ENCODE assay signal across 8 mouse cellular contexts in genomic region chr4:62286992-62287900, GRCm38 (mm10). TPM values are rescaled to one million over a fixed set of nuclear protein-coding genes. Genes with fewer than 3 reads are reported as not detected.
DNase-seq lines count a peak whose midpoint lies in the region; ATAC-seq and TF ChIP-seq lines count a peak whose summit lies in the region.

No protein-coding gene starts in this region.

- H3K36me3 ChIP-seq in thymus, adult 2 months (ENCODE audit: control insufficient read depth, insufficient read depth, low read length) = no peaks in the 10 kb centered on the region
- no peaks in the 10 kb centered on the region for H3K36me3 ChIP-seq in embryonic facial prominence, embryonic 12.5 days
- H3K36me3 ChIP-seq in hindbrain, embryonic 11.5 days (ENCODE audit: control insufficient read depth, insufficient read depth, low read length) = no peaks in the 10 kb centered on the region
- H3K36me3 ChIP-seq in limb, embryonic 14.5 days (ENCODE audit: control insufficient read depth, insufficient read depth, low read length) = no peaks in the 10 kb centered on the region
- H3K36me3 ChIP-seq in midbrain, embryonic 15.5 days (replicated peaks) = no peaks in the 10 kb centered on the region

- H3K9ac ChIP-seq in embryonic facial prominence, embryonic 12.5 days = peak overlapping the region; percentile 66
- H3K9ac ChIP-seq in hindbrain, embryonic 11.5 days (ENCODE audit: low read depth, low read length) = peak overlapping the region; percentile 63
- H3K9ac ChIP-seq in limb, embryonic 14.5 days (ENCODE audit: low read depth, low read length, severe bottlenecking) = peak overlapping the region; percentile 70
- H3K9ac ChIP-seq in midbrain, embryonic 15.5 days = peak overlapping the region; percentile 60

- no peak for ATAC-seq in embryonic facial prominence, embryonic 12.5 days (ENCODE audit: insufficient number of reproducible peaks, insufficient read depth, low FRiP score, low TSS enrichment)
- ATAC-seq in hindbrain, embryonic 11.5 days (ENCODE audit: low FRiP score) = 0 out of 2 replicates have a peak, but pooled peaks have one; percentile 1
- no peak for ATAC-seq in limb, embryonic 14.5 days (ENCODE audit: low FRiP score, low read depth)
- peak; percentile 1; the same call in 1 of the 2 replicates for ATAC-seq in midbrain, embryonic 15.5 days (replicated peaks)

- no peak for TF ChIP-seq POLR2A in thymus, adult 2 months (IDR thresholded peaks at IDR 0.05; ENCODE audit: control insufficient read depth, extremely low read depth, insufficient read depth, low read length, poor library complexity)
- no peak for TF ChIP-seq POLR2A in limb, embryonic 14.5 days (IDR thresholded peaks at IDR 0.05; ENCODE audit: borderline replicate concordance, extremely low read depth, insufficient read depth, insufficient read length)

- H3K4me1 ChIP-seq in thymus, adult 2 months (replicated peaks; ENCODE audit: control insufficient read depth, insufficient read depth, low read length) = peaks cover 6% of the 10 kb centered on the region
- H3K4me1 ChIP-seq in embryonic facial prominence, embryonic 12.5 days = peaks cover 5% of the 10 kb centered on the region; the same call in 1 of the 2 replicates
- H3K4me1 ChIP-seq in hindbrain, embryonic 11.5 days (replicated peaks; ENCODE audit: control insufficient read depth, insufficient read depth, low read length) = 0 out of 2 replicates have a peak, but pooled peaks cover under 1% of the 10 kb centered on the region
- peaks cover 11% of the 10 kb centered on the region for H3K4me1 ChIP-seq in limb, embryonic 14.5 days (ENCODE audit: control insufficient read depth, insufficient read depth, low read length)
- peaks cover 12% of the 10 kb centered on the region for H3K4me1 ChIP-seq in midbrain, embryonic 15.5 days

- TF ChIP-seq CTCF in thymus, adult 2 months (IDR thresholded peaks at IDR 0.05; ENCODE audit: borderline replicate concordance, control insufficient read depth, extremely low read depth, insufficient read depth, low read length, poor library complexity) = no peak

- DNase-seq in thymus, postnatal 25 days = peak; percentile 13
- DNase-seq in thymus, adult 2 months = no peak
- DNase-seq in hindbrain, embryonic 11.5 days (ENCODE audit: low spot score) = peak; percentile 29
- DNase-seq in limb, embryonic 14.5 days (ENCODE audit: low spot score) = no peak
- no peak for DNase-seq in natural killer cell, adult 2 months (ENCODE audit: low spot score in 2 of 2)
- DNase-seq in adrenal gland, postnatal 4 days (ENCODE audit: low spot score in 2 of 2) = no peak

- H3K4me3 ChIP-seq in thymus, adult 2 months (ENCODE audit: control insufficient read depth, insufficient read depth, low read length) = no peak overlapping the region; the same call in 1 of the 2 replicates
- H3K4me3 ChIP-seq in embryonic facial prominence, embryonic 12.5 days = peak overlapping the region; percentile 77
- H3K4me3 ChIP-seq in hindbrain, embryonic 11.5 days (ENCODE audit: low read depth, low read length) = peak overlapping the region; percentile 74
- H3K4me3 ChIP-seq in limb, embryonic 14.5 days (replicated peaks; ENCODE audit: low read length) = peak overlapping the region; percentile 69
- peak overlapping the region; percentile 87 for H3K4me3 ChIP-seq in midbrain, embryonic 15.5 days

- H3K4me2 ChIP-seq in embryonic facial prominence, embryonic 12.5 days (replicated peaks) = peak overlapping the region; percentile 94
- H3K4me2 ChIP-seq in hindbrain, embryonic 11.5 days (replicated peaks; ENCODE audit: low read depth, low read length) = peak overlapping the region; percentile 69
- H3K4me2 ChIP-seq in limb, embryonic 14.5 days (replicated peaks; ENCODE audit: low read depth, low read length, severe bottlenecking) = peak overlapping the region; percentile 82
- peak overlapping the region; percentile 68 for H3K4me2 ChIP-seq in midbrain, embryonic 15.5 days

- no peak overlapping the region for H3K27ac ChIP-seq in thymus, adult 2 months (ENCODE audit: control insufficient read depth, insufficient read depth, low read length)
- H3K27ac ChIP-seq in embryonic facial prominence, embryonic 12.5 days = no peak overlapping the region
- no peak overlapping the region for H3K27ac ChIP-seq in hindbrain, embryonic 11.5 days (ENCODE audit: low read depth, low read length)
- no peak overlapping the region for H3K27ac ChIP-seq in limb, embryonic 14.5 days (replicated peaks; ENCODE audit: low read depth, low read length)
- 0 out of 2 replicates have a peak overlapping the region, but pooled peaks have one; percentile 27 for H3K27ac ChIP-seq in midbrain, embryonic 15.5 days

- WGBS in thymus, adult 2 months = 15% methylated on average over 12 of the region's 12 CpGs
- WGBS in embryonic facial prominence, embryonic 12.5 days = 19% methylated on average over 12 of the region's 12 CpGs
- WGBS in hindbrain, embryonic 11.5 days = 15% methylated on average over 12 of the region's 12 CpGs
- 15% methylated on average over 12 of the region's 12 CpGs for WGBS in limb, embryonic 14.5 days
- 13% methylated on average over 12 of the region's 12 CpGs for WGBS in midbrain, embryonic 15.5 days

- H3K9me3 ChIP-seq in embryonic facial prominence, embryonic 12.5 days = no peaks in the 10 kb centered on the region
- H3K9me3 ChIP-seq in hindbrain, embryonic 11.5 days (ENCODE audit: control insufficient read depth, low read length) = no peaks in the 10 kb centered on the region
- H3K9me3 ChIP-seq in limb, embryonic 14.5 days (ENCODE audit: control insufficient read depth, low read length) = no peaks in the 10 kb centered on the region
- H3K9me3 ChIP-seq in midbrain, embryonic 15.5 days = no peaks in the 10 kb centered on the region

- no peaks in the 10 kb centered on the region for H3K27me3 ChIP-seq in thymus, adult 2 months (ENCODE audit: control insufficient read depth, insufficient read depth, low read length)
- no peaks in the 10 kb centered on the region for H3K27me3 ChIP-seq in embryonic facial prominence, embryonic 12.5 days
- no peaks in the 10 kb centered on the region for H3K27me3 ChIP-seq in hindbrain, embryonic 11.5 days (ENCODE audit: control insufficient read depth, insufficient read depth, low read length)
- no peaks in the 10 kb centered on the region for H3K27me3 ChIP-seq in limb, embryonic 14.5 days (ENCODE audit: control insufficient read depth, insufficient read depth, low read length)
- H3K27me3 ChIP-seq in midbrain, embryonic 15.5 days (replicated peaks) = no peaks in the 10 kb centered on the region

RNA-seq across cellular contexts. Expression of gene Slc31a2, which starts 24.9 kb away (rescaled TPM):
- 19.0 and 21.6 TPM in 2 replicates for polyA plus RNA-seq in thymus, adult 2 months (2012; rRNA removed)
- 14.5 and 15.4 TPM in 2 replicates for polyA plus RNA-seq in embryonic facial prominence, embryonic 12.5 days (2016; fragmentation: Nextera tagmentation; extraction: Ambion mirVana)
- 11.8 and 13.3 TPM in 2 replicates for polyA plus RNA-seq in hindbrain, embryonic 11.5 days (2014; fragmentation: Nextera tagmentation; extraction: Ambion mirVana)
- polyA plus RNA-seq in limb, embryonic 14.5 days (2012; rRNA removed) = 14.4 and 15.8 TPM in 2 replicates
- 15.2 and 15.6 TPM in 2 replicates for polyA plus RNA-seq in limb, embryonic 14.5 days (2014; fragmentation: Nextera tagmentation; extraction: Ambion mirVana)
- 19.3 and 19.7 TPM in 2 replicates for polyA plus RNA-seq in midbrain, embryonic 15.5 days (2015; fragmentation: Nextera tagmentation; extraction: Ambion mirVana)
- 10 to 100 TPM; 26.3 to 27.6 TPM for total RNA-seq in adrenal gland, postnatal 4 days (2021)

RNA-seq across cellular contexts. Expression of gene Zfp37, which starts 56.4 kb away (rescaled TPM):
- 0.04 and 0.12 TPM in 2 replicates for polyA plus RNA-seq in thymus, adult 2 months (2012; rRNA removed)
- 15.2 and 18.1 TPM in 2 replicates for polyA plus RNA-seq in embryonic facial prominence, embryonic 12.5 days (2016; fragmentation: Nextera tagmentation; extraction: Ambion mirVana)
- polyA plus RNA-seq in hindbrain, embryonic 11.5 days (2014; fragmentation: Nextera tagmentation; extraction: Ambion mirVana) = 33.8 and 34.4 TPM in 2 replicates
- polyA plus RNA-seq in limb, embryonic 14.5 days (2012; rRNA removed) = 6.2 and 7.2 TPM in 2 replicates
- polyA plus RNA-seq in limb, embryonic 14.5 days (2014; fragmentation: Nextera tagmentation; extraction: Ambion mirVana) = 9.5 and 12.0 TPM in 2 replicates
- polyA plus RNA-seq in midbrain, embryonic 15.5 days (2015; fragmentation: Nextera tagmentation; extraction: Ambion mirVana) = 31.4 and 31.6 TPM in 2 replicates
- 10 to 100 TPM; 11.3 to 12.3 TPM for total RNA-seq in adrenal gland, postnatal 4 days (2021)

Comparison
In these comparisons a context has a peak if more than half of its experiments do, and no peak if none do; other contexts are left out.
1. DNase-seq: peak in thymus, postnatal 25 days (single experiment) and hindbrain, embryonic 11.5 days (single experiment); none in thymus, adult 2 months (single experiment), limb, embryonic 14.5 days (single experiment), natural killer cell, adult 2 months (0 of 2) and adrenal gland, postnatal 4 days (0 of 2).
2. ATAC-seq: peak in hindbrain, embryonic 11.5 days (single experiment) and midbrain, embryonic 15.5 days (single experiment); none in embryonic facial prominence, embryonic 12.5 days (single experiment) and limb, embryonic 14.5 days (single experiment).
3. Peak in every context shown above with its lines, with median percentiles within 50 percentile points of each other: H3K4me2 ChIP-seq and H3K9ac ChIP-seq.